Mouse (Mus musculus) brain, adult 2 months (tissue): ENCODE measurements at regions not wholly inside any gene's neighbourhood (a gene's known extent, or its start where the extent isn't known, plus 50 kb on each side); places are given as distances from the start of the nearest gene placed in this dataset.

Experiments used
- DNase-seq: peaks from one replicate; pipeline ENCODE4 v3.0.0; 2011; ENCODE audit warnings: low read depth, low spot score

DNA sequence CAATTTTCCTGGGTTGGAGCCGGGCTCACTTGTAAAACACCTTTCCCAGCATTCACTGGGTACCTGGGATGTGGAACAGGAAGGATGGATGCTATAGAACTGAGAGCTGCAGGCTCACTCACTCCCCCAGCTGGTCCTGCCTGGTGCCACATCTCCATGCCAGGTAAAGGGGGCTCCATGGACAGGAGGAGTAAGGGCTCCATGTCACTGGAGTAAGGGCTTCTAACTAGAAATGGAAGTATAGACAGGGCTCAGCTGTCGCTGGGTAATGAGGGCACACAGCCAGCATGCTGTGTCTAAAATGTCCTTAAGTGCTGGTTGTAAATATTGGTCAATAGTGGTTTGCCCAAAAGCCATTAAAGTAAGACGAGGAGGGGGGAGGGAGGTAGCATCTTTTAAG is 99.4 kb upstream of the Gpr12 start:
- DNase-seq = no peak

DNA sequence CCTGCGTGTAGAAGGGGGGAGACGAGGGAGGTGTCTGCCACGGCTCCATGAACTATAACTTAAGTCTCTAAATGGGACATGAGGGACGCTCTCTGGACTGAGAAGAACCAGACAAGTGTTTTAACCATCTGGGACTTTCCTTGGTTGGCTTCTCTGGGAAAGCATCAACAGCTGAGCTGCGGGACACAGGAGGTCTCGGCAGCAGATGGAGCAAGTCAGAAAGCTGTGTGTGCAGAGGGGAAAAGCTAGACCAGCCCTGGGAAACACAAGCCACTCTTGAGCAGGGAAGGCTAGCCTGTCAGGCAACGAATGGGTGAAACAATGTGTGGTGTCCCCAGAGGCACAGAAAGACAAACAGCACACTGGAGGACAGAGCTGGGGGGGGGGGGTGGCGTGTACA is 98.5 kb upstream of the Gpr12 start:
- no peak for DNase-seq

DNA sequence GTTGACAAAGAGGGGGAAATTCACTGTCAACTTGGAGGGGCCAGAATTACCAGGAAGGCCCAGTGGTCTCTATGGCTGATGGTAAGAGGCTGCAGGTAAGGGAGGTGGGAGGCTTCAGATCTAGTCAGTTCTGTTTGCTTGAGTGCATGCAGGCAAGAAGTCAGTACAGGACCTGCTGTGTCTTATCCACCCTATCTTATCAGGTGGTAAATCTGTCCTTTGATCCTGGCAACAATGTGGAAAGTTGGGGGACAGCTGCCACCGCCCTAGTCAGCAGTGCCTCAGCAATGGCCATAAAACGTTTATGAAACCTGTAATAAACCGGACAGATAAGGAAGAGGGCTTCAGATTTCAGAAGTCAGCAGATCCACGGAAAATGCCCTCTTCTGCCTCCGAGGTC is 97.9 kb upstream of the Gpr12 start:
- no peak for DNase-seq

DNA sequence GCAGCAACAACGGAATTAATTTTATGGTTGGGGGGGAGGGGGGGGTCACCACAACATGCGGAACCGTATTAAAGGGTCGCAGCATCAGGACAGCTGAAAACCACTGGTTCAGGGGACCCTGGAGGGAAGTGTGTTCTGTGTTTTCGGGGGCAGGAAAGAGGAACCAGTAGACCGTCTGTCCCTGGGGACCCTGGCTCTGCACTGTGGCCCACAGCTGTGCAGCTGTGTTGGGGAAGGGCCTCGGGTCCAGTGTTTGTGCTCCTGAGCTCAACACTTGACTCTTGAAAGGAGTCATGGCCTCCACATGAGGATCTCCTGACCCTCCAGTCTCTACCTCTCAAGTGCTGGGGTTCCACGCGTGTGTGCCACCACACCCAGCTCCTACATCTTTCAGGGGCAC is 96.5 kb upstream of the Gpr12 start:
- no peak for DNase-seq

DNA sequence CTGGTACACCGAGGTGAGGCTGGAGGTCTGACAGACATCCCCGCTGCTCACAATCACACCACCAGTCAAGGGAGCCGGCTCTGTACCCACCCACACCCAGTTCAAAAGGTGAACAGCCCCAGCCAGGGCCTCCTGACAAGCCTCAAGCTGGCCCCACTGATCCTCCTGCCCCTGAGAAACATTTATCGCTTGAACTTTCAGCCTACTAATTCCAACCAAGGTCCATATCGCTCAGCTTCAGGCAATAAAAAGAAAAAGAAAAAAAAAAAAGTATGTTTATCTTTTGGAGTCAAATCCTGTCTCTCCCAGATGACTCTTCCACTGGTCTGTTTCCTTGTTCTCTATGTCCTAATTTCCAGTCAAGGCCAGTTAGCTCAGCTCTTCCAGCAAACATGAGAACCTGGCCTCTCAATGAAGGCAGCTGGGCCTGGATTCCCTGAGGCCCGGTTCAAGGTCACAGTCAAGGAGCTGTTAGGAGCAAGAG is 94.2 kb upstream of the Gpr12 start:
- DNase-seq = no peak

DNA sequence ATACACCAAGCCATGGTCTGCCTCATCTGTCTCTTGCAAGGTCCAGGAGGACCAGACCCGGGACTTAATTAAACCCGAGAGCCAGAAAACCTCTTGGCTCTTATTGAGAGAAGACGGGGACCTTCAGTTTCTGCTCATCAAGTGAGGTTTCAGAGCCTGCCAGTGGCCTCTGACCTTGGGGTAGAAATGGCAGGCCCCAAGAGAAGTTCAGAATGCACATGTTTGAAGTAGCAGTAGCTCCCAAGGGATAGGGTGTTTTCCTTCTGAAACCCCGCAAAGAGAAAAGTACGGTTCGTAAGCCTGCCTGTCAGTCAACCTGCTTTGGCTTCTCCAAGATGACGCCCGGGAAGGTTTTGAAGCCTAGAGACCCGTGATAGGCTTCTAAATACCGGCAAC is 93.7 kb upstream of the Gpr12 start:
- DNase-seq = no peak

DNA sequence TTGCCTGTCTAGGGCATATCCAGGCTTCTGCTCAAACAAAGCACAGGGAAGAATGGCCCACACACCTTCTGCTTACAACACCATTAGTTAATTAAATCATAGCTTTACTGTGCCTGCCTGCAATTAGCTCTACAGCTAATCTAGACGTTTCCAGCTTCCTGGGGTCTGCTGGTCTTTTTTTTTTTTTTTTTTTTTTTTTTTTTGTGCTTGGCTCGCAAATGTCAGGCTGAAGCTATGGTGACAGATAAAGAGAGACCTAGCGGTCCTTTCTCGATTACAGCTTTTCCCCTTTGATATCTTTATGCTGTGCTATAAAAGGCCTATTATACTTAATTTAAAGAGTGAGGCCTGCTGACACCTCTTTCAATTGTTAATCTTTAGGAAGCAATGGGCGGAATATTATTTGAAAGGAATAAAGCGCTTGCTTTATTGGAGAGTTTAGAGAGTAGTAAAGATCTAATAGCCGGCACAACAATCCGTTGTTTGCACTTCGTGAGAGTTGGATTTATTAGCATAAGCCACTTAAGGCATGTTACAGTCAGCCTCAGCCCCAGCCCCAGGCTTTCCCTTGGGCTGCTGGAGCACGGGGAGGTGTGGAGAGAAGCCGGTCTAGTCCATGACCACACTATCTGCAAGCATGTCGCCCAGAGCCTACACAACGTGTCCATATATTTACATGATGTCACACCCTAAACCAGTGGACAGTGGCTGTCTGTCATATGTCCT is 93.2 kb upstream of the Gpr12 start:
- no peak for DNase-seq

DNA sequence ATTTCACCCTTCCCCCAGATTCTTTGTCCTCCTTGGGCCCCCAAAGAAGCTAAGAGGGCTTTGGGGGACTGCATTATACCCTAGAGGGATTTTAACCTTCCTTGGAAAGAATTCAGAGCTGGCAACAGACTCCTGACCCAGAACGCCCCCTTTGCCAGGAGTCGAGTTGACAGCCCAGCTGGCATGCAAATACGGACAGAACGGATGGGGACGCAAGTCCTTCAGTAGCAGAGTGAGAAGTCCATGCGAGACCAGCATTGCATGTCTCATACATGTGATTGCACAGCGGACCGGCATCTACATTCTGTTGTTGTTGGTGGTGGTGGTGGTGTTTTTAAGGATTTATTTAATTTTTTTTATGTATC is 92.1 kb upstream of the Gpr12 start:
- no peak for DNase-seq

DNA sequence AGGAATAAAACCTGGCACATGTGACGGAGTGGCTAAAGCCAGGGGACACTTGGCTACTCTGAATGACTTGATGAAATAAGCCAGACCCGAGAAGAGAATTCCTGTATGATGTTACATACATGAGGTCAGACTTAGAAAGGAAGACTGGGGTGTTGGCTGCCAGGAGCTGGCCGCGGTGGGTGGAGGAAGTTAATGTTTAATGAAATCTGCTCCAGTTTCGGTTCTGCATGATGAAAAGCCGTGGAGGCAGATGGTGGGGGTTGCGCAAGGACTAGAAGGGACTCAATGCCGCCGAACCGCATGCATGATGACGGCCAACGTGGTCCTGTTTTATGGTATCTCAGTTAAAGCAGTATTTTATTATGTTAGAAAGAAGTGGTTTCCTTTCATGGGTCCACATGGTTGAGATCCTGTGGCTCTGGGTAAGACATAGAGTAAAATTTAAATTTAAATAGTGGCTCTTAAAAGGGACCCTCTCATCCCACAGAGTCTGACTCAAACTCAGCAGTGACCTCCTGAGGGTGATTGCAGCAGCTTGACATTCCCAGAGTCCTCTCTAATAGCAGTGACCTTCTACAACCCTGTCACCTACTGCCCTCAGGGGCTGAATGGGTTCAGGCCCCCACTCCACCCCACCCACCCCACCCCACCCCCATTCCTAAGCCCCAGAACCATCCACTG is 91.6 kb upstream of the Gpr12 start:
- peak; percentile 25 for DNase-seq

DNA sequence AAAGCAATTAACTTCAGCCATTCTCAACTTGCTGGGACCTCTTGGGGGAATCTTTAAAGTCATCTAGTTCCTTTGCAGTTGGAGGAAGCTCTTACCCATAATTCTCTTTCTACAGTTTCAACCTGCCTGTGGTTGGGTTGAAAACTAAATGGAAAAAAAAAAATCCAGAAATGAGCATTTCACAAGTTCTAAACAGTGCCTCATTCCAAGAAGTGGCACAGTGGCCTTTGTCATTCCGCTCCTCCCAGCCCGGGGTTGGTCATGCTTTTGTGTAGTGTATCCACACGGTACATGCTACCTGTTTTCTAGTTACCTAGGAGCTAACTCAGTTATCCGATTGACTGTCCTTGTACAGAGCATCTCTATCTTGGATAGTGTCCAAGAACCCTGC is 90.8 kb upstream of the Gpr12 start:
- no peak for DNase-seq

DNA sequence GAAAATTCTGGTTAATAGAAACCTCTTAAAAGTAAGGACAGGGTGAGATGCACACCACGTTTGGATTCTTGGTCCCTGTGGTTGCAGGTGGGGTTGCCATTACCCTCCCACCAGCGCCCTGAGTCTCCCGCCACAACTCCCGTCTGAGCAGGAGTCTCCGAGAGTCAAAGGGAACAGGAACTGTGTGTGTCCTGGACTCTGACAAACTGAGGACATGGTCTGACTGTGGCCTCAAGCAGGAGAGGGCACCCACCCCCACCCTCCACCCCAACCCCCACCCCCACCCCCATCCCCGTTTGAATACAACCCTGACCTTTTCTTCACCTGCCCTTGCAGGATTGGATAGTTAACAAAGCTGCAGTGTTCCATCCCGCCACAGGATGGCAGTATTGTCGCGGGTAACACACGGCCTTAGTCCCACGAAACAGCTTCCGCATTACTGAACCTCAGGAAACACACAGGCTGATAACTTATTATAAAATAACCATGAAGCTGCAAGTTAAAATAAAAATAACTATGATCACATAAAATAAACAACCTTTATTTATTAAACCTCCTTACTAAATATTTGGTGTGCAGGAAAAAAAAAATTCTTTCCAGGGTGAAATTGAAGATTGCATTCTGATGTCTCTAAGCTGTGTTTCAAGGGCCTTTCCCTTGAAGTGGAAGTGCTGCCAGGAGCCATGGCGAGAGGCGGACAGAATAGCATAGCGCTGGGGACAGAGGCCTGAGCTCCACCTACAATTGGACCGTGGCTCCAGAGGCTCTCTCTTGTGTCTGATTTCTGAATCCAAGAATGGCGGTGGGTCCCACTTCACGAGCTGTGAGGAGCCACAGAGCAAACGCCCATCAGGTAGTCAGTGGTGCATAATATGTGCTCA is 90.2 kb upstream of the Gpr12 start:
- DNase-seq = peak; percentile 76

DNA sequence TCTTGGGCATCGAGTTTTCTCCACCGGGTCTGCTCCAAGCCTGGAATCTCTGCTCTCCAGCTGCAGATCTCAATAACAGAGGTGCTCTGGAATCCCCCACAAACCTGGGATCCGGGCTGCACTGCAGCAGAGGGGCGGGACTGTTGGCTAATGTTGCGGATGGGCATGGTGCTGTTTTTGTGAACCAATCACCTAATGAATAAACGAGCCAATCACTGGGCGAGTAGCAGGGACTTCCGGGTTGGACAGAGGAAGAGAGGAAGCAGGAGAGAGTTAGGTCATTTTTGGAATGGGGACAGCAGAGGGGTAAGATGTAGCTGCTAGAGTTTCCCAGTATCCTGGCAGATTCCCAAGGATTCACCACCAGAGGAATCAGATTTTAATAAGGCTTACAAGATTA is 76.7 kb upstream of the Gpr12 start:
- DNase-seq = no peak

DNA sequence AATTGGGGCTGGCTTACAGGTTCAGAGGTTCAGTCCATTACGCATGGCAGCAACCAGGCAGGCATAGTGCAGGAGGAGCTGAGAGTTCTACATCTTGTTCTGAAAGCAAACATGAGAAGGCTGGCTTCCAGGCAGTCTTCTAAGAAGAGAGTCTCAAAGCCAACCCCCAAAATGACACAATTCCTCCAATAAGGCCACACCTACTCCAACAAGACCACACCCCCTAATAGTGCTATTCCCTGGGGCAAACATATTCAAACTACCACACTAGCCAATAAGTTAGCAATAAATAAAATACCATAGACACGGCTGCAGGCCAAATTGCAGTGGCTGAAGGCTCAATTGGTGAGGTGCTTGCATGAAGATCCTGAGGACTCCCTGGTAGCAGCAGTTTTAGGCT is 72.2 kb upstream of the Gpr12 start:
- DNase-seq = no peak

DNA sequence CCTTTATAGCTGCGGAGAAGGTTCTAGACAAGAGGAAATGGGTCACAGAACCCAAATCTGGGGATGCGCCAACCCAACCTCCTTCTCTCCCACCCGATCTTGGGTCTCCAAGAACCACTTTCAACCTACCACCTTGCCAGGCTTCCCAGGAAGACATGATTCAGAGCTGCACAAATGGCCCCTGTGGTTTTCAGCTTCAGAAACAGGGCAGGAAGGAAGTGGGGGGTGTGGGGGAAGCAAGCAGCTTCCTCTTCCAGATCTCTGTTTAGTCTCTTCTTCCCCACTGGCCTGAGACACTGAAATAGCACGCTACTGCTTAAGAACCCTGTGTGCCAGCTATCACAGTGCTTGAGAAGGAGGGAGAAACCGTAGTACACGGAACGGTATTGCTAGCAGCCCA is 70.4 kb upstream of the Gpr12 start:
- peak; percentile 55 for DNase-seq

DNA sequence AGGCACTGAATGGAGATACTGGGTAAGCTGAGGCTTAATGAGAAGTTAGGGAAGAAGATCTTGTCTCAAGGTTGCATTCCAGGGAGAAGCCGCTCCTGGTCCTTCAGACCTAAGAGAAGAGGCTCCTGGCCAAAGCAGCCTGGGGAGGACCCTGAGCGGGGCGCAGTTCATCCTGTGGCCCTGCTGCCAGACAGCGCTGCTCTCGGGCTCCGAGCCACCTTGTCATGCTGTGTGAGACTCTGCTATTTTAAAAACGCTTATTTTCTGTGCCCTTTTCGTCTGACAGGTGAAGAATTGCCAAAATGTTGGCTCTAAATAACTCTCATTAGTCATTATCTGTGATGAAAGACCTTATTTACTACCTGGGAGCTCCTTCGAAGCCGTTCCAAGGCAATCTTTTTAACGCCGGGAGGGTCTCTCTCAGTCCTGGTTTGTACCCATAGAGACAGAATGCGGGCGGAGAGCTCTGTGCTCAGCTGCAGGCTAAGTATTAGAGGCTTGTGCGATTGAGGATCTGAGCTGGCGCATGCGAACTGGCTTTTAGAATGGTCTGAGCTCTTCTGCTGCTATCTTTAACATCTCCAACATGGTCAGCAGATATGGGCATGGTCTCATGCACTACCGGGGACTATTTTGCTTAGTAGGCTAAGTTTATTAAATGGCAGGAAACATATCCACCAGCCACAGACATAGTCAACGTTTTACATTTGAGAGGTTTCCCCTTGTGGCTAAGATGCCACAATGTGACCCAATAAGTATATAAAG is 68.8 kb upstream of the Gpr12 start:
- peak; percentile 64 for DNase-seq

DNA sequence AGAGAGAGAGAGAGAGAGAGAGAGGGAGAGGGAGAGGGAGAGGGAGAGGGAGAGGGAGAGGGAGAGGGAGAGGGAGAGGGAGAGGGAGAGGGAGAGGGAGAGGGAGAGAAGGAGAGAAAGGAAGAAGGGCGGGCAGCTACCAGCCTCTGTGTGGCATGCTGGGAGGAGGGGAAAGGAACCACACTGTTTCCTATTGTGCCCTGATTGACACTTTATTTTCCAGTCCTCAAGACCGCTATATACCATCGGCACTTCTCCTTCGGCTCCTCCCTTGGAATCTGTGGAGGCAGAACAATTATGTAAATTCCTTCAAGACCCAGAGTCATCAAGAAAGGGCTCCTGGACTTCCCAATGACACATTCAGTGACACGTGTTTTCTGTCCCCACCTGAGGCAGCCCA is 67.8 kb upstream of the Gpr12 start:
- DNase-seq = no peak

DNA sequence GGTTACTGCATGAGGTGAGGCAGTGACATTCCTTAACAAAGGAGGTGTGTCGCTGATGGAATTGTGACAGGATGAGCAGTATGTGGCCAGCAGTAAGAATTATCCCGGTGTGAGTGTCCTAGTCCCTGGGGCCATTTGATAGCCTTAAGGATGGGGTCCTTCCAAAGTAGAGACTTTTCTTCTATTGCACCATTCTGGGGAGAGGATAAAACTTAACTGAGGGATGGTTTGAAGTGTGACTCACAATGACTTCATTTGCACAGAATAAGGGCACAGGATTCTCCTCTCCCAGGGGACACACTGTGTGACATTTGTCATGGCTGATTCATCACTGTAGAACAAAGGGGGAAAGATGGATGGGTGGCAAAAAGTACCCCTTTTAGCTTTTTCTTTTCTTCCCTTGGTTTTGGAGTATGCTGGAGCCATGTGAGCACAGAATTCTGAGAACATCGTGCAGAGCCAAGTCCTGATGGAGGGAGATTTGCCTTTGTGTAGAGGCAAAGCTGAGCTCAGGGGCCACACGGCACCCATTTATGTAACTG is 63.6 kb upstream of the Gpr12 start:
- peak; percentile 62 for DNase-seq

DNA sequence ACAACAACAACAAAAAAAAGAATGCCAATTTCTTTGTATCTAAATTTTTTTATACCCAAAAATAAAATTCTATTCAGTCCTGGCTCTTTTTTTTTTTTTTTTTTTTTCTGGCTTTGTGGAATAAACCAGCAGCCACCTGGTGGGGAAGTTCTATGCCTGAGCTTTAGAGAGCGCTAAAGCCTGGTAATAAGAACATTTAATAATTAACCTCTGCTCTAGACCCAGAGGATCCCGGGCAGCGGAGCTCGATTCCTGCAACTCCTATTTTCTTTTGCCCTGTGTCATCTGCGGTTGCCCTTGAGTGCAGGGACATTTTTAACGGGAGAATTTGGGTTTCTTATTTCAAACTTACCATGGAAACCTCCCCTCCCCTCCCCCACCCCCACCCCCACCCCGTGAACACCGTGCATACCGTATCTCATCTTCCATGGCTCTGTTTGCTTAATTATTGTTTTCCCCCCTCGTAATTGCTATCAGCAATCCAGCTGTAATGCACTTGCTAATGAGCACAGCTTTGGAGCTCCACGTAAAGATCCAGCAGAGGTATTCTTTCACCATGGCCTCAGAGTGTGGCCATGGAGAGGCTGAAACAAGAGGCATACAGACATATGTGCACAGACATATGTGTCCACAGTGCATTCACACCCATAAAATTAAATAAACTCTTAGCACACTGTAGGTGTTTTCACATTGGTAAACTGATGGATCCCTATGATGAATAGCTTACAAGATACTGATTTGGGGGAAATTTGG is 62.8 kb upstream of the Gpr12 start:
- no peak for DNase-seq

DNA sequence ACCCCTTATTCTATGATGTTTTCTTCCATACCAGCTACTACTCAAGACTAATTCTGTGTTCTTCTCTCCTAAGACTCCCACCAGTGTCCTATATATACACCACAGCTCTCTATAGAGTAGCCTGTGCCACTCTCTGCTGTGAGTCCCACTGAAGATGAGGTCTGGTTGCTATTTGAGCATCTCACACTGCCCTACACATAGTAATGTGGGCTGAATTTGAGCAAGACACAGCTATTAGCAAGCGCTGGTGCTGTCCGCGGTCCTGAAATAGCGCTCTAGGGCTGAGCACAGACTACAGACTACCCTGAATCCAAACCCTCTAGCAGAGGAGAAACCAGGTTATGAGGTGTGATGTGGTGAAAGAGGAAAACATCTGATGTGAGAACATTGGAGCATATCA is 59.5 kb upstream of the Gpr12 start:
- DNase-seq = peak; percentile 80

DNA sequence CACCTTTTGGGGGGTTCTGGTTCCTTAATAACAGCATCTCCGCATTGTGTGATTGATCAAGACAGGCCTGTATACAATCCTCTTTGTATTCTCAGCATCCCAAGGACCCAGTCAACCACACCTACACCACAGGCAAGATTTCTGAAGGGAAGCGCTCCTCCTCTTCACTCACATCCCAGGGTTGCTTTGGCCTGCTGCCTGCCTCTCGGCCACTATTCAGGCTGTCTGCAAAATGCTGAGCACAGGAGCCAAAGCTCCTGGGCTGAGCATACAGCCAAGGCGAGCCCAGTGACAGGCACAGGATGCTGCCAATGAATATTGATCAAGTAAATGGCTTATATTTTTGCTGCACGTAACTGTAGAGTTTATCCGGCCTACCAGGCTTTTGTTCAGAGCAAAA is 56.9 kb upstream of the Gpr12 start:
- DNase-seq = peak; percentile 40

DNA sequence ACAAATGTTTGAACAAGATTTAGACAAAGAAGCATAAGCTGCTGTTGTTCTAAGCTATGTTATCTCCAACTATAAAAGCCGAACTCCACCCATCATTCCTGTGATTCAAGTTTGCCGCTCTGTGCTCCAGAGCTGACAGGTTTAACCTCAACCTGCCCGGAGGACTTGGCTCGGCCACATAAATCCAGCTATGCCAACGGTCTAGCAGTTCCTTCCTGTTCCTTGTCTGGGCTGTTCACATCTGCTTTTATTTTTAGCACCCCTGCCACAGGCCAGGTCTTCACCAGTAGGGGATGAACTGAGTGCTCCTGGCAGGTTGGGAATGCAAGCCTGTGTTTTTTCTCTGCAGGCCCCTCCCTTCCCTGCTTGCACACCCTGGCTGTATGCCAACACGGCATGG is 51.8 kb upstream of the Gpr12 start:
- DNase-seq = no peak
